Mouse (Mus musculus) retina, embryonic 14.5 days (tissue): ENCODE results near the gene Mia2.

Experiments used
- DNase-seq: peaks from one replicate; pipeline ENCODE4 v3.0.0-alpha.2; 2015; ENCODE audit warnings: low spot score

Gene Mia2

GRCm38 (mm10) chr12:59164522-59164921 is 68.9 kb downstream of the Mia2 start:
- DNase-seq = no peak

GRCm38 (mm10) chr12:59166557-59166956 is 71.0 kb downstream of the Mia2 start:
- DNase-seq = peak; percentile 6

- no peak for DNase-seq
These were observed 74.3 kb downstream of the Mia2 start for GRCm38 (mm10) chr12:59169935-59170334.

GRCm38 (mm10) chr12:59177814-59178213 is 82.2 kb downstream of the Mia2 start:
- no peak for DNase-seq

DNA sequence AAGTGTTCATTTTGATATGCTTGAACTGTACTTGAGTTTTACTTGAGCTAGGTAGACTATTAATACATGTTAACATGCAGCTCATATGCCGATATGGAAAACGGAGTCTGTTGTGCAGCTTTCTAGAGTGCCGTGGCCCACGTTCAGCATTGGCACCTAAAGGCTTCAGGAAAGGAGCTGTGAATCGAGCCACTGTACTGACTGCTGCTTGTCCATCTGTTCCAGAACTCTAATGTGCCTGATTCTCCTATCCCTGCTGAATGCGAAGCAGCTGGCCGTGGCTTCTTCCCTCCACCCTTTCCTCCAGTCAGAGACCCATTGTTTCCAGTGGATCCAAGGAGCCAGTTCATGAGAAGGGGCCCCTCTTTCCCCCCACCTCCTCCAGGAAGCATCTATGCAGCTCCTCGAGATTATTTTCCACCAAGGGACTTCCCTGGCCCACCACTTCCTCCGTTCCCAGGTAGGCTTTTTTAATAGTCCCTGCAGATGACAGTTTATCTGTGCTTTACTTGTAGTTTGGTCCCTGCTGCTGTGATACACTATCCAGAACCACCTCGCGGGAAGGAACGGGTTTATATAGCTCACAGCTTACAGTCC is 92.6 kb downstream of the Mia2 start:
- DNase-seq = no peak

DNA sequence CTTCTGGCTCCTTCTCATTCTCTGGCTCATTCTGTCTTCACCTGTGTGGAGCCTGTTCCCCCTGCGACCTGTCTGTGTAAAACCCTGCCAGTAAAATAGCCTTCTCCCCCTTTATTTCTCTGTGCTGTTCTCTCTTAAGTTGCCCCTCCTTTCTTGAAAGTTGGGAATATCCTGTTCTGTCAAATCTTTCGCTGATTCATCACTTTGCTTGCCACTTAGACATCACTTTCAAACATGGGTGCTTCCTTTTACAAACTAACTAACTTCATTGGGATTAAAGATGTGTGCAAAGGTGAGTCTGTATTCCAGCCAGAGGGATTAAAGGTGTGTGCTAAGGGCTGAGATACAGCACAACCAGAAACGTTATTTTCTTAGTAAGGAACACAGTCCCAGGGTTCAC is 98.0 kb downstream of the Mia2 start:
- DNase-seq = no peak

DNA sequence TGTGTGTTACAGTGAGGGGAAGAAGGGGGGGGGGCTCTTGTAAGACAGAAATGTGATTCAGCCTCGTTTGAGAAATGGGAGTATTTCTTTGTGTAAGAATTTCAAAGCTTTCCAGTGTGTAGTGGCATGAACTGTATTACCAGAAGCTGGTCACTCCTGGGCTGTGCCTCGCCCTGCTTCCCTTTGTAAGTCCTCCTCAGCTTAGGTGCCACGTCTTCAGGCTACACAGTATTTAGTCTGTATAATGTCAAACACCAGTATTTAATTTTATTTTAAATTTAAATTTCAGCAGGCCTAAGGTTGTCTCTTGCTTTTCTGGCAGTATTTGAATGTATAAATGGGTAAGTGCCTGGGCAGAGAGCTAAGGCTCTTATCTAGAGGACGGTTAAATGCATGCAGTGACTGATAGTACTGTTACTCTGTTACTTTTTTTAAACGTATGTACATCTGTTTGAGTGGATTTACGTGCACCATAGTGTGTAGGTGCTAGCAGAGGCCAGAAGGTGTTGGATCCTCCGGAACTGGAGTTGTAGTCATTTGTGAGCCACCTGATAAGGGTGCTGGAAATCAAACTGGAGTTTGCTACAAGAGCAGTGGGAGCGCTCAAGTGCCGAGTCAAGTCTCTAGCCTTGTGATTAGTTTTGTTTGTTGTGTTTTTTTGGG is 98.9 kb downstream of the Mia2 start:
- no peak for DNase-seq

DNA sequence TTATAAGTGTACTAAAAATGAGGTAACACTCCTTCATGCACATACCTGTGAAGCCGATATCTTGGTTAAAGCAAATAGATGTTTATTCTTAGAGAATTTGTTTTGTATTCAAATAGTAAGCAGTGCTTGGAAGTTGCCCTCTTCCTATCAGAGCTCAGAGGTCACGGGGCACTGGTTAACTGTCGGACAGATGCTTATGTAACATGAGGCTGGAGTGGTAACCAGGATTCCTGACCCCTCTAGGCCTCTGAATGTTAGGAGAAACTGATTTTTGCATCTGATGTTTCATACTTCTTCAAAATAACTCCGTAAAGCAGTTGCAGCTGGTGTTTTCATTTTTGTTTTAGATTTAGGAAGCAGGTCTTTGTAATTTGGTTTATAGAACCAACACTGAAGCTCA is 99.5 kb downstream of the Mia2 start:
- no peak for DNase-seq

DNA sequence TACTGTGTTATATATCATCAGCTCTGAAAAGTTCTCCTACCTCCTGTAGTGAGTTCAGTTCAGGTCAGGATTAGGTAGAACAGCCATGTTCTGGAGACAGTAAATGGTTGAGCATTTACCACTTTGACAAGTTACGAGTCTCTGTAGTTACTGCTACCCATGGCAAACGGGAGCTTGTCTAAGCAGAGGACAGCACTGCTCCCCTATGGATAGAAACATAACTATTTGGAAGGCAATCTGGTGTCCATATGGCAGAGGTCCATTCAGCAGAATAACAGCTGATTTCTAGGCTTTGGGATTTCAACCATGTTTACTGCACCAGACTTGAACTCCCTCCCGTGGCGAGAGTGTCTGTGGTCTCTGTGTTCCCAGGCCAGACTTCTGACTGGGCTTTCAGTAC is 100.3 kb downstream of the Mia2 start:
- DNase-seq = no peak

- no peak for DNase-seq
These were observed 103.2 kb downstream of the Mia2 start for GRCm38 (mm10) chr12:59198750-59199149.

GRCm38 (mm10) chr12:59199361-59199760 is 103.8 kb downstream of the Mia2 start:
- DNase-seq = no peak

- no peak for DNase-seq
These were observed 110.0 kb downstream of the Mia2 start for GRCm38 (mm10) chr12:59205571-59205970.

DNA sequence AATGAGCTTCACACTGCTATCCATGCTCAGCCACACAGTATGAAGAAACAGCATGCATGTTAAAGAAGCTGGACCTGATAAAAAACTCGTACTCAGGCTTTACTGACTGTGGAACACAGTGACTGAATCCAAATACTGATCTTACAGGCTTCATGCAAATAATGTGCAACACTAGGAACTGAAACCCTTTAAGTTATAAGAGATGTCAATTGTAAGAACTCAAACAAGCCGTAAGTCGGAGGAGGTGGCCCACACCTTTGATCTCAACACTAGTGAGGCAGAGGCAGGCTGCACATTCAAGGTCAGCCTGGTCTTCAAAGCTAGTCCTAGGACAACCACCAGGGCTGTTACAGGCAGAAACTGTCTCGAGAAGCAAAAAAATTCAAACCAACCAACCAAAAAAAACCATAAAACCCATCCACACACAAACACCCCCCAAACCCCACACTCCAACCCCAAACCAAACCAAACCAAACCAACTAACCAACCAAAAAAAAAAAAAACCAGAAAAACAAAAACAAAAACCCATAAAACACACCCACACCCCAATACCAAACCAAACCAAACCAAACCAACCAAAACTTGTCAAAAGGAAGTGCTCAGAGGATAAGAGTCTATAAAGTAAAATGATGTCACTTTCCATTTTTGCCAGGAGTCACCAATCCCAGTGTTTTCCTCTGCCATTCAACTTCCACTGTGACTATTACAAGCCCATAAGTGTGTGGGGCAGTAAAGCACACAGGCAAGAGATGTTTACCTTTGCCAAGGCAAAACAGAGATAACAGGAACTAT is 110.8 kb downstream of the Mia2 start:
- no peak for DNase-seq

GRCm38 (mm10) chr12:59207000-59207390 is 111.4 kb downstream of the Mia2 start:
- no peak for DNase-seq

GRCm38 (mm10) chr12:59207814-59208213 is 112.2 kb downstream of the Mia2 start:
- DNase-seq = no peak

DNA sequence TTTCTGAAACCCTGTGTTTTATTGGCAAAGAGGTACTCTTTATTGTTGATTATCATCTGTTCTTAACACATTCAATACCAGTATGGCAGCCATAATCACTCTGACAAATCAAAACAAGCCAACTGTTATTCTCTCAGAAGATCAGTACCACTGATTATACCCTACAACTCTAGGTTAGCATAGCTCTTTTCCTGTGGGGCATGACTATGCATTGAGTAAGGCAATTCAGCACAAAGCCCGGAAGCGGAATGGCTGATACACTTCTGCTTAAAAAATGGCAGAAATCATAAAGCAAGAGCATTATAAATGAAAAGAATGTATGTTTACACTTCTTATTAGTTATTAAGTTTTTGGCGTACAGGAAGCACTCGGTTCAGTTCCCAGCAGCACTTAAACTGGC is 120.6 kb downstream of the Mia2 start:
- no peak for DNase-seq

GRCm38 (mm10) chr12:59216676-59217266 is 121.2 kb downstream of the Mia2 start:
- DNase-seq = no peak

DNA sequence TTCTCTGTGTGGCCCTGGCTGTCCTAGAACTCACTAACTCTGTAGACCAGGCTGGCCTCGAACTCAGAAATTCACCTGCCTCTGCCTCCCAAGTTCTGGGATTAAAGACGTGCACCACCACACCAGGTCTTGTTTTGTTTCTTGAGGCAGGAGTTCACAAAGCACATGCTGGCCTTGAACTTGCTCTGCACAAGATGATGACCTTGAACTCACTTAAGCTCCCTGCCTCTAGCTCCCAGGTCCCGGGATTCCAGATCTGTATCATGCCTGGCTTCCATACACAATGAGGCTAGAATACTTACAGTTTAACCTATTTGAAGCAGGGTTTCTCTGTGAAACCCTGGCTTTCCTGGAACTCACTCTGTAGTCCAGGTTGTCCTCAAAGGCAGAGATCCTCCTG is 121.7 kb downstream of the Mia2 start:
- no peak for DNase-seq

GRCm38 (mm10) chr12:59218640-59219321 is 123.2 kb downstream of the Mia2 start:
- peak; percentile 38 for DNase-seq

DNA sequence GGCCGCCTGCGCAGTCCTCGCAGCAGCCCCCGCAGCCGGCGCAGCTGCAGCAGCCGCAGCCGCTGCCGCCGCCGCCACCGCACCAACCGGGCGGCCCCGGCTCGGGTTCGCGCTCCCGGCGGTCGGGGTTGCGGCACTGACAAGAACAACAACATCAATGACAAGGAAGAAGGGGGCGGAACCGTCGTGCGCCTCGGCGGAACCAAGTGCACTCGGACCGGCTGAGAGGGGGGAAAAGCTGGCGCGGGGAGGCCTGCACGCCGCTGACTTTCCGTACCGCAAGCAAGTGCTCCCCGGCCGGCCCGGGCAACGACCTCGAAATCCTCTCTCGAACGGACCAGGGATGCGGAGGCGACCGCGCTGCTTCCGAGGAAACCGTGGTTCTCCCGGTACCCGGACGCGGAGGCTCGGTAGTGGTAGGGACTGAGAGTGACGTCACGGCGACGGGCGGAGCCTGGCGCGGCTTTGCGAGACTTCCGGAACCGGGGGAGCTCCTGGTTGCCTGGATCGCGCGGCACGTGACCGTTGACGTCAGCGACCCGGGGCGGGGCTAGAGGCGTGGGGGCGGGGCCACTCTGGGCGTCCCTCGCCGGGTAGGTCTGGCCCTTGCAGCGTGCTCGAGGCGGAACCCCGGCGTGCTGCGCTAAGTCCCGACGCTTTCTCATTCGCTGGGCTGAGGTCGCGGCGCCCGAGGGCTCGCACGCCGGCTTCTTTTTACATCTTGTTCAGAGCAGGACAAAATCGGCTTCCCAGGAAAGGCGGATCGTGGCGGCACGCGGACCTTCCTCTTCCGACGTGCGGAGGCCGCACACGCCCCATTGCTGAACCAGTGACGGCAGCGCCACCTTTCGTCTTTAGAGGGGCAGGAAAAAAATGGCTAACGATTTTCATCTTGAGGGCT is 124.0 kb downstream of the Mia2 start, which contains the start of gene Fbxo33:
Gene Fbxo33 (minus strand): TSS at position 401 of the 901 bp plus-strand sequence.
- DNase-seq = peak; percentile 98

DNA sequence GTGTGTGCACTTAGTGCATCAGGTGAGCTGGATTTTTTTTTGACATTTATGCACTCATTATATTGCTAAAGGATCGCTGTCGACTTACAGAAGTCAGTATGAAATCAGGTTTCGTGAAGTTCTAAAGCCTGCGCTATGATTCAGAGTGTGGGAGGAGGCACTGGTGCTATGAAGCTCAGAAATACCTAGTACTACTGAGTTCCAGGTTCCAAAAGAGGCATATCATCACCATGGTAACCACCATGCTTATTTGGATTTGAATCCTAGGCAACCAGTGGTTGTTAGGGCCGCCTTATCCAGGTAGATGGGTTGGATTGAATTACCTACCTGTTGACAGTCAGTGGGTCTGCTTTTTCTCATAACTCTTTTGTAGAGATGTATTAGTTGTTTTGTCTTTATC is 132.8 kb downstream of the Mia2 start:
- no peak for DNase-seq
